Mouse (Mus musculus): ENCODE results near the gene Rassf2. TPM values are rescaled to one million over a fixed set of nuclear protein-coding genes. Genes with fewer than 3 reads are reported as not detected.

The Rassf2 gene
- total RNA-seq, 1 experiment from 2014 or later, result 49.3 TPM

GRCm38 (mm10) chr2:131961671-131962070, 68.4 kb downstream of the Rassf2 start:
- ATAC-seq (replicated peaks; ENCODE audit: low read depth, poor library complexity, severe bottlenecking), result no peak

GRCm38 (mm10) chr2:131957731-131958222, 72.3 kb downstream of the Rassf2 start:
- ATAC-seq (replicated peaks; ENCODE audit: low read depth, poor library complexity, severe bottlenecking), result no peak

DNA sequence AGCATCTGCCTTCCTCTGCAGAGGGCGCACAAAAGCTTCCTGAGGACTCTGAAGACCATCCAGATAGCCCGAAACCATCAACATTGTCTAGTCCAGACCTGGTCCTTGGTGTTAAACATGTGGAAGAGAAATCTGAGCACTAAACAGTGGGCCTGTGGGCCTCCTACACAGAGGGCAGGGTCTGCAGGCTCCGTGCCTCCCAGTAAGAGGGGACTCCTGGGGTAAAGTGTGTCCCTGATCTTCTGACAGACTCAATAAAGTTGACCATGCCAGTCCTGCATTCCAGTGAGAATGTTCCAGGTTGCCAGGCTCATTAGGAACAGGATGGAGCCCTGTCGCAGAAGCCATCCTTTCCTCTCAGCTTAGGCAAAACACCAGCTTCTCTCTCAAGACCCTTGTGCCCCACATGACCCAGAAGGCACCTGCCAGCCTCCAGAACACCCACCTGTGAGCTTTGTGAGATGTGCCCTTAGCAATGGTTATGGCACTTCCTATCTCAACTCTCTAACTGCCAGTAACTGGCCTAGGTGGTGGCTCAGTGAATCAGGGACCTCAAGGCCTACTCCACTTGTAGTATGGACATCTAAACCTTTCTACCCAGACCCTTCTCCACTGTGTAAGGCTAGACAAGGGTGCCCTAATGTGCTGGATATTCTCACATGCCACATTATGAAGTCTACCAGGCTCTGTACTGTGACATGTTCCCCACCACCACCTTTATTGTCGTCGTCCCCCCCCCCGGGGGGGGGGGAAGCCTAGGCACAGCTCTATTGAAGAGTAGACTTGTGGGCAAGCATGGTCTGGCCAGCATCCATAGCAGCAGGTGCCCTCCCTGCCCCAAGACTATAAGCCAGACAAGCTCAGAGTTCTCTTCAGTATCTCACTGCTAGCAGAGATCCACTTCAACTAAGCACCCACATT, 73.5 kb downstream of the Rassf2 start:
- no peak for ATAC-seq (replicated peaks; ENCODE audit: low read depth, poor library complexity, severe bottlenecking)

DNA sequence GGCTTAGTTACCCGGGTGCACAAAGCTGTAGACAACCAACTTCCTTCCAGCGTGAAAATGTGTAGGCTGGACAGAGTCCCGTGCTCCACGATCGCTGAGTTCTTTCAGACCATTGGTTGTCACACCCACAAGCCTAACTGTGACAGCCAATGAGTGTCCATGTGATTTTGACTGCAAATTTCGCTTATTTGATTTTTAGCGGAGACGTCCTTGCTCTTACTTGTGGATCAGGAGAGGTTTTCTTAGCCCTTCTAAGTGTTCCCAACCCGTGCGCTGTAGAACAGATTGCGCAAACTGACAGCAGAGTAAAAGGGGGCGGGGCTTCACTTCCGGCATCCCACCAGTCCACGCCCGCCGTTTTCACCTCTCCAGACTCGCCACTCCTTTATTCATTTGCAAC, 74.8 kb downstream of the Rassf2 start:
- peak; percentile 78 for ATAC-seq (replicated peaks; ENCODE audit: low read depth, poor library complexity, severe bottlenecking)

- no peak for ATAC-seq (replicated peaks; ENCODE audit: low read depth, poor library complexity, severe bottlenecking)
Measured at GRCm38 (mm10) chr2:131954835-131955234, 75.2 kb downstream of the Rassf2 start.

- ATAC-seq (replicated peaks; ENCODE audit: low read depth, poor library complexity, severe bottlenecking), result no peak
Measured at GRCm38 (mm10) chr2:131953711-131954110, 76.3 kb downstream of the Rassf2 start.

GRCm38 (mm10) chr2:131952961-131953538, 77.0 kb downstream of the Rassf2 start:
- ATAC-seq (replicated peaks; ENCODE audit: low read depth, poor library complexity, severe bottlenecking), result no peak

DNA sequence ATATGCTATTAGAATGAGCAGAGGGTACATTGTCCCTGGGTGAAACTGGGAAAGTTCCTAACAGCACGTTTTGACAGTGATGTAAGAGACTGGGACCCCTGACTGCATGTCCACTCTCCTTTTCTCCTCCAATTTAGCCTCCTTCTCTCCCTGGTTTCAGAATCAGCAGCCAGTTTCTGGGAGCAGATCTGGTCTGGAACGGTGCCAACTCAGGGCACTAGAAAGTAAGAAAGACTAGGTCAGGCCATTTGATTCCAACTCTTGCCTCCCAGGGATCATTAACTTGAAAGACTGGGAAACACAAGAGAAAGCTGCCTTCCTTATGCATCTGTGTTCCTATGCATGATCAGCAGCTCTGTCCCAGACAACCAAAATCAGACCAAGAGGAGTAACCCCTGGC, 77.6 kb downstream of the Rassf2 start:
- ATAC-seq (replicated peaks; ENCODE audit: low read depth, poor library complexity, severe bottlenecking), result no peak

DNA sequence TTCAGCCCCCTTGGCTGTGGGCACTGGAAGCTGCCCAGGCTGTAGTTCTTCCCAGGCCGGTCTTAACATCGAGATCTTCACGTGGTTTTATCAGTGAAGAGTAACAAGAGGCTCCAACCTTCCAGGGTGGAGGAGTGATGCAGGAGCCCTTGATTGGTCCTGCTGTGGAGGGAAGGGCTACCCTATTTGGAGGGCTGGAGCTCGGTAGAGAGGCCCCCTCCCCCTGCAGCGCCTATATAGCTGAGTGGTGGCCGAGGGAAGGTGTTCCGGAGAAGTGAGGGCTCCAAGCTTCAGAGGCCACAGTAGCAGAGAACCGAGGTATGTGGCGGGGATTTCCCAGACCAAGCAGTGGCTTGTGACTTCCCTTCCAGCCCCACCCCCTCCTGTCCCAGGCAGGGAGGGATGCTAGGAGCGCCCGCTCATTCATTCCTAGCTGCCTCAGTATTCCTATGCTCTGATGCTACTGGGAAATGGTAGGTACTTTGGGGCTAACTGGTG, 79.4 kb downstream of the Rassf2 start, which contains the start of gene Prnd:
Gene Prnd (plus strand): TSS at position 264 of the 498 bp plus-strand sequence.
- ATAC-seq (replicated peaks; ENCODE audit: low read depth, poor library complexity, severe bottlenecking), result peak; percentile 36

GRCm38 (mm10) chr2:131949767-131950597, 80.1 kb downstream of the Rassf2 start:
- peak; percentile 61 for ATAC-seq (replicated peaks; ENCODE audit: low read depth, poor library complexity, severe bottlenecking)

- ATAC-seq (replicated peaks; ENCODE audit: low read depth, poor library complexity, severe bottlenecking), result no peak
Measured at GRCm38 (mm10) chr2:131948916-131949639, 81.0 kb downstream of the Rassf2 start.

GRCm38 (mm10) chr2:131948156-131948555, 81.9 kb downstream of the Rassf2 start:
- no peak for ATAC-seq (replicated peaks; ENCODE audit: low read depth, poor library complexity, severe bottlenecking)

DNA sequence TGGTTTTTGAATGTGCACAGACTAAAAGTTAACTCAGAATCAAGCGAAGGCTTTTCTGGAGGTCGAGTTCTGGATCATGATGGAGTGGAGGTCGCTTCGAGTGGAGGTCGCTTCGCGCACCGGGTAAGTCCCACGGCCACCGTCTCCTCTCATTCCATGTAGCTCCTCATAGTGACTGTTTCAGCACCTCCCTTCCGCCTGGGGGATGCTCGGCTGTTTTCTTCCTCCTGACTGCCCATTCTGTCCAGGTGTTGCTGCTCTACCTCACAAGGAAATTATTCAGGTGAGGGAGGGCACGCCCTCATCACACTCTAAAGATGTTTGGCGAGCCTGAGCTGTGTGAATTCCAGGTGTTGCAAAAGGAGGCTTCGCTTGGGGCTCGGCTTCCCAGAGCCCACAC, 83.7 kb downstream of the Rassf2 start:
- no peak for ATAC-seq (replicated peaks; ENCODE audit: low read depth, poor library complexity, severe bottlenecking)

DNA sequence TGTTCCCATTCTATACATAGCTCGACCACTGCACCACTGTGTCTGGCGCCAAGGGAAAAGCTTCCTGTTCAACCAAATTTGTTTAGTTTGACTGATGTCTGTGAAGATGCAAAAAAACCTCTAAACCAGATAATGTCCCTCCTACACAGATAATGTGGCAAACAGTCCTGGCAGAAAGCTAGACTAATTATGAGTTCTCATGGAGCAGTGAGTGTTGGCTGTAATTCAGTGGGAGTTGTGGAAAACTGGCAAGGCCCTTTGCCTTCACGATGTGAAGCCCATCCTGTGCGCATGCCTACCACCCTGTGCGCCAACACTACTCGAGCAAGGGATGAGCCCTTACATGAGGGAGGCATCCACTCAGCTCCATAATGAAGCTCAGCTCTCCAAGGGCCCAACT, 84.3 kb downstream of the Rassf2 start:
- no peak for ATAC-seq (replicated peaks; ENCODE audit: low read depth, poor library complexity, severe bottlenecking)

- ATAC-seq (replicated peaks; ENCODE audit: low read depth, poor library complexity, severe bottlenecking), result no peak
Measured at GRCm38 (mm10) chr2:131945225-131945624, 84.8 kb downstream of the Rassf2 start.

GRCm38 (mm10) chr2:131944370-131944769, 85.7 kb downstream of the Rassf2 start:
- no peak for ATAC-seq (replicated peaks; ENCODE audit: low read depth, poor library complexity, severe bottlenecking)

DNA sequence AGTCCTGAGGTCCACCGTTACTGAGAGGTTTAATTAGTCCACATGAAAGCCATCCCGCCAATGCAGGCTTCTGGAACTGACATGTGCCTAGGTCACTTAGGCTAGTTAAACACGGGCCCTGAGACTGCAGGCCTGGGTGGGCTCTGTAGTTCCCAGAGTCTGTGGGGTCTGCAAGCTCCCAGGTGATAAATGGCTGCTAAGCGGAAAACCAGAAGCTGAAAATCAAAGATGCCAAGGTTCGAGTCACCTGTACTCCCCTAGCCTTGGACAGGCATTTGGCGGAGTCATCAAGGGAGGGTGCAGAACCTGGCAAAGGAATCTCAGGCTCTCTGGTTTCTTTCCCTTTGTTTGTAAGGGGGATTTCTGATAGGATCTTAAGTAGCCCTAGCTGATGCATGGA, 88.6 kb downstream of the Rassf2 start:
- ATAC-seq (replicated peaks; ENCODE audit: low read depth, poor library complexity, severe bottlenecking), result no peak

GRCm38 (mm10) chr2:131940506-131940905, 89.6 kb downstream of the Rassf2 start:
- no peak for ATAC-seq (replicated peaks; ENCODE audit: low read depth, poor library complexity, severe bottlenecking)
